Mouse (Mus musculus): ENCODE measurements at regions not wholly inside any gene's neighbourhood (a gene's known extent, or its start where the extent isn't known, plus 50 kb on each side); places are given as distances from the start of the nearest gene placed in this dataset.
A peak's percentile ranks its signal among the peaks of the same experiment; 100 is the strongest.

DNA sequence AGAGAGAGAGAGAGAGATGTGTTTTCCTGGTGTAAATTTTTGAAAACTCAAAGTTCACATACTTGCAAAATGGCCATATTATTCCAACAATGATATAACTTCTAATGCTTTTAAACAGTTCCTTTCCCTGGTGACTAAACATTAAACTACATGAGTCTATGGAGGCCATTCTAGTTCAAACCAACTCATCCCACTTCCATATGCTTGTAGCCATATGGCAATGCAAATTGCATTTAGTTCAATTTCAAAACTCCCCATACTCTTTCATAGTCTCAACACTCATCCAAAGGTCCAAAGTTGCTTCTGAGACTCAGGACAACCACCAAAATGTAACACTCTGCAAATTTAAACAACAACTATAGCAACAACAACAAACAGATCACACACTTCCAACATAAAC is 1026.5 kb downstream of the Slc16a7 start:
- Histone ChIP-seq H3K27me3 (ENCODE audit: control insufficient read depth, insufficient read depth, low read length) (no peaks in the 10 kb centered on the region), H3K4me3 (ENCODE audit: low read depth, low read length) (no peak overlapping the region), H3K27ac (ENCODE audit: low read depth, low read length) (no peak overlapping the region), H3K9ac (replicated peaks; ENCODE audit: low read depth, low read length) (no peak overlapping the region), H3K9me3 (ENCODE audit: control insufficient read depth, low read length) (no peaks in the 10 kb centered on the region), H3K36me3 (ENCODE audit: control insufficient read depth, insufficient read depth, low read length) (no peaks in the 10 kb centered on the region), H3K4me2 (ENCODE audit: low read depth, low read length) (no peak overlapping the region), H3K4me1 (ENCODE audit: control insufficient read depth, insufficient read depth, low read length) (no peaks in the 10 kb centered on the region)
- ATAC-seq (ENCODE audit: low read depth) = no peak

DNA sequence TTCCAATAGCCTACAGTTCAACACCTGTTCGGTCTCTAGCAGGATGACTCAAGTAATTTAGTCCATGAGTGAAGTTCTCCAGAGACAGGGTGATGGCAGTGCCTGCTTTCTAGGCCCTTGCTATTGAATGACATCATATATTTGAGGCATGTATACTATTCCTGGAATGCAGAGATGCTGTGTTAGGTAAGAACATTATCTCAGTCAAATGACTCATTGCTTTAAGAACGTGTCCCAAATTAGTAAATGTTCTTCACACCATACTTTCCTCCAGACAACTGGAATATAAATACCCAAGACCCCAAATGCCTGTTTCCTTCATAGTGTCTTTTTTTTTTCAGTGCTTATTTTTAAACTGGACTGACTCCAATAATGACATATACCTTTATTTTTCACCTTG is 1018.3 kb downstream of the Slc16a7 start:
- Histone ChIP-seq H3K4me1 (ENCODE audit: control insufficient read depth, insufficient read depth, low read length) (no peaks in the 10 kb centered on the region), H3K9ac (replicated peaks; ENCODE audit: low read depth, low read length) (no peak overlapping the region), H3K27ac (ENCODE audit: low read depth, low read length) (no peak overlapping the region), H3K4me3 (ENCODE audit: low read depth, low read length) (no peak overlapping the region), H3K4me2 (ENCODE audit: low read depth, low read length) (no peak overlapping the region), H3K27me3 (ENCODE audit: control insufficient read depth, insufficient read depth, low read length) (no peaks in the 10 kb centered on the region), H3K9me3 (ENCODE audit: control insufficient read depth, low read length) (no peaks in the 10 kb centered on the region), H3K36me3 (ENCODE audit: control insufficient read depth, insufficient read depth, low read length) (no peaks in the 10 kb centered on the region)
- no peak for ATAC-seq (ENCODE audit: low read depth)
- 89% methylated on average over 2 of the region's 2 CpGs for WGBS

DNA sequence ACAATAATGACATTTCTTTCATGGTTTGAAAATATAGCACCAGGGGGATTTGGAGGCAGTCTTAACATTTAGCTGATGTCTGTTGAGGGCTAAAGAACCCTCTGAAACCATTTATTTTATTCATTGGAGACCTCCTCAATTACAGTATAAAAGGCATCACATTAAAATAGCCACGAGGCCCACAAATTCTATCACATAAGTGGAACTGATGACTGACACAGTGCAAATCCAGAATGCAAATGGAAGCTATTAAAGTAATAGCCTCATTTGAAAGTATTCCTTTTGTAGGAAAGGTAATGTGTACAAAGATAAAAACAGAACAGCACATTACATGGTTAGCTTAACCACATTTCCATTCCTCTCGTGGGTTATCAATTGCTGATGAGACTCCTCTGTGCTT is 986.6 kb downstream of the Slc16a7 start:
- Histone ChIP-seq H3K9me3 (ENCODE audit: control insufficient read depth, low read length) (no peaks in the 10 kb centered on the region), H3K4me1 (ENCODE audit: control insufficient read depth, insufficient read depth, low read length) (no peaks in the 10 kb centered on the region; the same call in 1 of the 2 replicates), H3K36me3 (ENCODE audit: control insufficient read depth, insufficient read depth, low read length) (no peaks in the 10 kb centered on the region), H3K9ac (replicated peaks; ENCODE audit: low read depth, low read length) (no peak overlapping the region), H3K27me3 (ENCODE audit: control insufficient read depth, insufficient read depth, low read length) (no peaks in the 10 kb centered on the region), H3K27ac (ENCODE audit: low read depth, low read length) (no peak overlapping the region), H3K4me3 (ENCODE audit: low read depth, low read length) (no peak overlapping the region), H3K4me2 (ENCODE audit: low read depth, low read length) (no peak overlapping the region)
- WGBS = 37% methylated on average over 2 of the region's 2 CpGs
- ATAC-seq (ENCODE audit: low read depth) = peak; percentile 56; the same call in 1 of the 2 replicates

DNA sequence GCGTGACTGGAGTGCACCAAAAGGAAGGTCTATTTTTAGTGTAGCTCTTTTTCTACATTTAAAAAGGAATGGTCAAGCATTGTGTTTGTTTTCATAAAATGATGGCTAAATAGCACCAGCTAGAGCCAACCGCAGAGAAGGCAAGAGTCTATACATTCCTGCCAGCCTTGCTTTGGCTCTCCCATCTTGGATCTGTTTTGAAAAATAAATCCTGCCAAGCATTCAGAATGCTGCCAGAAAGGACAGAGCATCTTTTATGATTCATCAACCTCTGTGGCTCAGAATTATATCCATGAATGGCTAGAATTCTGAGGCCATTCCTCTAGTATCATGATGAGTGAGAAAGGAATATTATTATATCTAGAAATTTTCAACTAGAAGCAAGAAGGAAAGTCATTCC is 979.6 kb downstream of the Slc16a7 start:
- Histone ChIP-seq H3K27ac (ENCODE audit: low read depth, low read length) (no peak overlapping the region), H3K4me3 (ENCODE audit: low read depth, low read length) (no peak overlapping the region), H3K9me3 (ENCODE audit: control insufficient read depth, low read length) (no peaks in the 10 kb centered on the region), H3K9ac (replicated peaks; ENCODE audit: low read depth, low read length) (no peak overlapping the region), H3K27me3 (ENCODE audit: control insufficient read depth, insufficient read depth, low read length) (no peaks in the 10 kb centered on the region), H3K4me2 (ENCODE audit: low read depth, low read length) (no peak overlapping the region), H3K4me1 (ENCODE audit: control insufficient read depth, insufficient read depth, low read length) (no peaks in the 10 kb centered on the region), H3K36me3 (ENCODE audit: control insufficient read depth, insufficient read depth, low read length) (no peaks in the 10 kb centered on the region)
- ATAC-seq (ENCODE audit: low read depth) = no peak
- 82% methylated on average over 2 of the region's 2 CpGs for WGBS

DNA sequence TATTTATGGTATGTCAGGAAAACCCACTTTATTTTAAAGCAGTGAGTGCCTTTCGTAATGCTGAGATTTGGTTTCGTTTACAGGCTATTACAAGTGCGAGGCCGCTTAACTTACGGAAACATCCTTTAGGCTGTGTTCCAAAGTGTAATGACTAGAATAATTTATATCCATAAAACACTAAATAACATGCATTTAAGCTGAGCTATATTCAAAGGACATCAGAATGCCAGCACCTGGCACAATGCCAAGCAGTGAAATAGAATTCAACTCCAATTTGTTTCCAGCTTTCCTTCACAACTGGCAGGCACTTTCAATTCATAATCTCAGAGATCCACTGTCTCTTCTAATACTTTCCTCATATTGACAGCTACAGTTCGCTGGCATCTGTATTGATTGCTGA is 972.7 kb downstream of the Slc16a7 start:
- 68% methylated on average over 6 of the region's 6 CpGs for WGBS

DNA sequence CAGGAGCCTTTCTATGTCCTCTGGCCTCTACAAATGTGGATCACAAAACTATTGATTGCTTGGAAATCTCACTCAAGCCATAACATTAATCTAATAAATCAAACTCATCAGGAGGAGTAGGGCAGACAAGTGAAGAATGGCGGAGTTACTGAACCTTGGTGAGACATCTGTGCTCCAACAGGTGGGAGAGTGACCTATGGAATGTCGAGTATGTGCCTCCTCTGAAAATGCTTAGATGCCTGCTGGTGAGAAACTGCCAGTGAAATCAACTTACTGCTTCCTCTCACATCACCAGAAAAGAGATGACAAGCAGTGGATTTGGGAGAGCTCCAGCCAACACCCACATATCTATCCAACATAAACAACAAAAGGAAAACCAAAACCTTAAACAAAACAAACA is 965.8 kb downstream of the Slc16a7 start:
- ATAC-seq (ENCODE audit: low read depth) = no peak
- no peaks in the 10 kb centered on the region for H3K27me3 ChIP-seq (ENCODE audit: control insufficient read depth, insufficient read depth, low read length)
- no peak overlapping the region for H3K4me2 ChIP-seq (ENCODE audit: low read depth, low read length)
- H3K4me3 ChIP-seq (ENCODE audit: low read depth, low read length) = no peak overlapping the region
- no peaks in the 10 kb centered on the region for H3K4me1 ChIP-seq (ENCODE audit: control insufficient read depth, insufficient read depth, low read length)
- H3K36me3 ChIP-seq (ENCODE audit: control insufficient read depth, insufficient read depth, low read length) = no peaks in the 10 kb centered on the region
- H3K9ac ChIP-seq (replicated peaks; ENCODE audit: low read depth, low read length) = no peak overlapping the region
- WGBS = 72% methylated on average over 2 of the region's 2 CpGs
- no peak overlapping the region for H3K27ac ChIP-seq (ENCODE audit: low read depth, low read length)
- H3K9me3 ChIP-seq (ENCODE audit: control insufficient read depth, low read length) = no peaks in the 10 kb centered on the region

More for the DNA sequence above, 972.7 kb downstream of the Slc16a7 start:
- Histone ChIP-seq H3K9ac (replicated peaks; ENCODE audit: low read depth, low read length) (no peak overlapping the region), H3K4me3 (ENCODE audit: low read depth, low read length) (no peak overlapping the region), H3K36me3 (ENCODE audit: control insufficient read depth, insufficient read depth, low read length) (no peaks in the 10 kb centered on the region), H3K9me3 (ENCODE audit: control insufficient read depth, low read length) (no peaks in the 10 kb centered on the region), H3K4me2 (ENCODE audit: low read depth, low read length) (no peak overlapping the region), H3K27ac (ENCODE audit: low read depth, low read length) (no peak overlapping the region), H3K27me3 (ENCODE audit: control insufficient read depth, insufficient read depth, low read length) (no peaks in the 10 kb centered on the region), H3K4me1 (ENCODE audit: control insufficient read depth, insufficient read depth, low read length) (no peaks in the 10 kb centered on the region)
- no peak for ATAC-seq (ENCODE audit: low read depth)

Measured in neural tube, embryonic 14.5 days (tissue).